Mouse (Mus musculus) bone marrow, adult 2 months (tissue): ENCODE measurements around the gene Ide.

Experiments used
- CTCF ChIP-seq: fragments of 200-500 bp; IDR thresholded peaks from 2 replicates; pipeline ENCODE4 v1.5.1; 2011; ENCODE audit warnings: low read length, control low read depth; ENCODE audit not compliant: control insufficient read depth, insufficient read depth
- POLR2A ChIP-seq: fragments of 200-500 bp; IDR thresholded peaks from 2 replicates; pipeline ENCODE4 v1.6.1; 2011; ENCODE audit warnings: low read depth, mild to moderate bottlenecking, control low read depth, low read length, borderline replicate concordance; ENCODE audit not compliant: control insufficient read depth

GRCm38 (mm10) chr19:37333357-37333756 is 4.3 kb downstream of the Ide start:
- TF ChIP-seq CTCF (no peak), POLR2A (no peak)
